Mouse (Mus musculus): ENCODE data around the gene Mctp2. TPM values are rescaled to one million over a fixed set of nuclear protein-coding genes. Genes with fewer than 3 reads are reported as not detected.
A peak's percentile ranks its signal among the peaks of the same experiment; 100 is the strongest.

The Mctp2 gene
- polyA plus RNA-seq, 1 experiment from 2014 or later: 0.34 TPM

- Histone ChIP-seq H3K4me1 (ENCODE audit: control insufficient read depth, insufficient read depth, low read length) (no peaks in the 10 kb centered on the region), H3K9ac (ENCODE audit: low read depth, low read length) (no peak overlapping the region), H3K27me3 (ENCODE audit: control insufficient read depth, insufficient read depth, low read depth, low read length) (no peaks in the 10 kb centered on the region), H3K9me3 (replicated peaks; ENCODE audit: control insufficient read depth, low read length, poor library complexity, severe bottlenecking) (no peaks in the 10 kb centered on the region), H3K4me2 (ENCODE audit: low read length) (no peak overlapping the region), H3K27ac (ENCODE audit: low read length) (no peak overlapping the region), H3K36me3 (ENCODE audit: control insufficient read depth, insufficient read depth, low read length) (no peaks in the 10 kb centered on the region), H3K4me3 (ENCODE audit: low read depth, low read length) (no peak overlapping the region)
- WGBS: 86% methylated on average over 2 of the region's 2 CpGs
- ATAC-seq: no peak
Observed at GRCm38 (mm10) chr7:72066352-72066751, 240.1 kb downstream of the Mctp2 start.

GRCm38 (mm10) chr7:72051759-72052158, 254.6 kb downstream of the Mctp2 start:
- WGBS: 76% methylated on average over 2 of the region's 2 CpGs
- no peaks in the 10 kb centered on the region for H3K9me3 ChIP-seq (replicated peaks; ENCODE audit: control insufficient read depth, low read length, poor library complexity, severe bottlenecking)
- H3K9ac ChIP-seq (ENCODE audit: low read depth, low read length): no peak overlapping the region
- no peak overlapping the region for H3K4me3 ChIP-seq (ENCODE audit: low read depth, low read length)
- ATAC-seq: no peak
- no peaks in the 10 kb centered on the region for H3K36me3 ChIP-seq (ENCODE audit: control insufficient read depth, insufficient read depth, low read length)
- H3K4me2 ChIP-seq (ENCODE audit: low read length): no peak overlapping the region
- no peaks in the 10 kb centered on the region for H3K4me1 ChIP-seq (ENCODE audit: control insufficient read depth, insufficient read depth, low read length)
- no peaks in the 10 kb centered on the region for H3K27me3 ChIP-seq (ENCODE audit: control insufficient read depth, insufficient read depth, low read depth, low read length)
- H3K27ac ChIP-seq (ENCODE audit: low read length): no peak overlapping the region

GRCm38 (mm10) chr7:72047588-72048585, 258.5 kb downstream of the Mctp2 start:
- Histone ChIP-seq H3K4me3 (ENCODE audit: low read depth, low read length) (no peak overlapping the region), H3K27ac (ENCODE audit: low read length) (0 out of 2 replicates have a peak overlapping the region, but pooled peaks have one; percentile 7), H3K4me2 (ENCODE audit: low read length) (peak overlapping the region; percentile 15), H3K9ac (ENCODE audit: low read depth, low read length) (no peak overlapping the region), H3K36me3 (ENCODE audit: control insufficient read depth, insufficient read depth, low read length) (no peaks in the 10 kb centered on the region), H3K27me3 (ENCODE audit: control insufficient read depth, insufficient read depth, low read depth, low read length) (no peaks in the 10 kb centered on the region), H3K4me1 (ENCODE audit: control insufficient read depth, insufficient read depth, low read length) (no peaks in the 10 kb centered on the region), H3K9me3 (replicated peaks; ENCODE audit: control insufficient read depth, low read length, poor library complexity, severe bottlenecking) (no peaks in the 10 kb centered on the region)
- 0 out of 2 replicates have a peak, but pooled peaks have one; percentile 32 for ATAC-seq
- 57% methylated on average over 20 of the region's 20 CpGs for WGBS

Measured in midbrain, embryonic 16.5 days (tissue).